Mouse (Mus musculus) hindbrain, postnatal 0 days (tissue): Measurements from ENCODE around the gene Cpsf4l. TPM values are rescaled to one million over a fixed set of nuclear protein-coding genes. Genes with fewer than 3 reads are reported as not detected.

ENCODE experiments used
- ATAC-seq: fragments of 200-750 bp; cut with Nextera tagmentation; 2 replicates; pipeline ENCODE4 v1.8.0; 2017; ENCODE audit warnings: mild to moderate bottlenecking, moderate TSS enrichment, moderate library complexity
- DNase-seq: peaks from one replicate; pipeline ENCODE4 v3.0.0-alpha.2; 2015; ENCODE audit warnings: low spot score
- H3K27ac ChIP-seq: fragments of 300-500 bp; sonication (generic); 2 replicates; pipeline ENCODE4 v1.5.1; 2014; ENCODE audit warnings: mild to moderate bottlenecking
- H3K27me3 ChIP-seq: fragments of 300-500 bp; sonication (generic); 2 replicates; pipeline ENCODE4 v1.6.1; 2014; ENCODE audit warnings: low read length, mixed read lengths; ENCODE audit not compliant: insufficient read depth
- H3K36me3 ChIP-seq: fragments of 300-500 bp; sonication (generic); 2 replicates; pipeline ENCODE4 v1.6.1; 2014; ENCODE audit warnings: low read length, mixed read lengths; ENCODE audit not compliant: insufficient read depth
- H3K4me1 ChIP-seq: fragments of 300-500 bp; sonication (generic); 2 replicates; pipeline ENCODE4 v1.6.1; 2014; ENCODE audit warnings: antibody characterized with exemption, low read length, mixed read lengths; ENCODE audit not compliant: insufficient read depth
- H3K4me2 ChIP-seq: fragments of 300-500 bp; sonication (generic); 2 replicates; pipeline ENCODE4 v1.6.1; 2014; ENCODE audit warnings: low read depth, mild to moderate bottlenecking, low read length, moderate library complexity, mixed read lengths
- H3K4me3 ChIP-seq: fragments of 300-500 bp; sonication (generic); 2 replicates; pipeline ENCODE4 v1.5.1; 2014; ENCODE audit warnings: low read length
- H3K9ac ChIP-seq: fragments of 300-500 bp; sonication (generic); replicated peaks from 2 replicates; pipeline ENCODE4 v1.6.1; 2014; ENCODE audit warnings: mild to moderate bottlenecking, low read length, moderate library complexity, mixed read lengths
- H3K9me3 ChIP-seq: fragments of 300-500 bp; sonication (generic); 2 replicates; pipeline ENCODE4 v1.6.1; 2016; ENCODE audit warnings: low read length, mixed read lengths
- CTCF ChIP-seq: IDR thresholded peaks from 2 replicates; pipeline ENCODE4 v1.5.1; 2016; ENCODE audit warnings: antibody characterized with exemption, control low read depth, low read depth
- WGBS: fragments of 180-500 bp; shearing (Covaris S2); extraction: QIAGEN DNeasy Blood & Tissue Kit; methylation state at CpG from one replicate; pipeline ENCODE4 v1.1.7; 2014; 5-methylcytosine and 5-hydroxymethylcytosine counted together
- polyA plus RNA-seq: library from polyadenylated mRNA; unstranded; fragments of >200 nt; fragmentation: Nextera tagmentation; extraction: Ambion mirVana; gene quantifications from 2 replicates; pipeline ENCODE4 v1.2.1, GENCODE M21; 2015
- total RNA-seq: library from RNA; depleted of rRNA; stranded (reverse); fragments of >200 nt; gene quantifications from 2 replicates; pipeline ENCODE4 v1.2.3, GENCODE M21; 2014; rRNA removed

Gene Cpsf4l
- total RNA-seq (not detected in 2 replicates), polyA plus RNA-seq (0.19 and 0.25 TPM in 2 replicates)

GRCm38 (mm10) chr11:113709731-113710256 lies at the start of gene Cpsf4l:
Gene Cpsf4l (minus strand): TSS chr11:113710017.
- no peak for TF ChIP-seq CTCF
- Histone ChIP-seq H3K36me3 (no peaks in the 10 kb centered on the region), H3K4me3 (no peak within 1 kb of the TSS), H3K27me3 (no peaks in the 10 kb centered on the region), H3K4me2 (no peak within 1 kb of the TSS), H3K9ac (peak within 1 kb of the TSS; percentile 10; the same call in 1 of the 2 replicates), H3K9me3 (no peaks in the 10 kb centered on the region), H3K4me1 (peaks cover 11% of the 10 kb centered on the region), H3K27ac (peak within 1 kb of the TSS; percentile 32; the same call in 1 of the 2 replicates)
- ATAC-seq (peak; percentile 33; the same call in 1 of the 2 replicates), DNase-seq (no peak)
- WGBS, result 8% methylated on average over 11 of the region's 11 CpGs

GRCm38 (mm10) chr11:113758851-113759250 lies 49.0 kb upstream of the Cpsf4l start:
- Histone ChIP-seq H3K27ac (no peak overlapping the region), H3K27me3 (no peaks in the 10 kb centered on the region), H3K9ac (no peak overlapping the region), H3K9me3 (no peaks in the 10 kb centered on the region), H3K4me2 (no peak overlapping the region), H3K4me3 (no peak overlapping the region), H3K36me3 (no peaks in the 10 kb centered on the region), H3K4me1 (no peaks in the 10 kb centered on the region)
- DNase-seq, result no peak
- WGBS, result 92% methylated on average over 5 of the region's 5 CpGs
- TF ChIP-seq CTCF, result no peak
- no peak for ATAC-seq

- no peak for DNase-seq
- H3K9ac ChIP-seq, result no peak overlapping the region
- no peaks in the 10 kb centered on the region for H3K9me3 ChIP-seq
- H3K36me3 ChIP-seq, result no peaks in the 10 kb centered on the region
- peaks cover 5% of the 10 kb centered on the region; the same call in 1 of the 2 replicates for H3K4me1 ChIP-seq
- no peak overlapping the region for H3K4me2 ChIP-seq
- no peak overlapping the region for H3K4me3 ChIP-seq
- 91% methylated on average over 12 of the region's 12 CpGs for WGBS
- no peak for ATAC-seq
- TF ChIP-seq CTCF, result no peak
- no peak overlapping the region for H3K27ac ChIP-seq
- H3K27me3 ChIP-seq, result no peaks in the 10 kb centered on the region
Measured at GRCm38 (mm10) chr11:113756578-113756977, 46.8 kb upstream of the Cpsf4l start.

GRCm38 (mm10) chr11:113755878-113756277 lies 46.1 kb upstream of the Cpsf4l start:
- WGBS, result 93% methylated on average over 14 of the region's 14 CpGs
- no peaks in the 10 kb centered on the region for H3K36me3 ChIP-seq
- H3K4me3 ChIP-seq, result no peak overlapping the region
- H3K4me1 ChIP-seq, result peaks cover 5% of the 10 kb centered on the region; the same call in 1 of the 2 replicates
- DNase-seq, result no peak
- no peak overlapping the region for H3K27ac ChIP-seq
- no peaks in the 10 kb centered on the region for H3K27me3 ChIP-seq
- no peak for ATAC-seq
- H3K9me3 ChIP-seq, result no peaks in the 10 kb centered on the region
- no peak for TF ChIP-seq CTCF
- no peak overlapping the region for H3K9ac ChIP-seq
- no peak overlapping the region for H3K4me2 ChIP-seq

GRCm38 (mm10) chr11:113754845-113755244 lies 45.0 kb upstream of the Cpsf4l start:
- TF ChIP-seq CTCF, result no peak
- Histone ChIP-seq H3K4me3 (no peak overlapping the region), H3K9ac (no peak overlapping the region), H3K4me1 (peaks cover 9% of the 10 kb centered on the region; the same call in 1 of the 2 replicates), H3K9me3 (no peaks in the 10 kb centered on the region), H3K27me3 (no peaks in the 10 kb centered on the region), H3K4me2 (no peak overlapping the region), H3K36me3 (no peaks in the 10 kb centered on the region), H3K27ac (no peak overlapping the region)
- no peak for ATAC-seq
- DNase-seq, result no peak
- WGBS, result 57% methylated on average over 9 of the region's 9 CpGs

- no peak overlapping the region for H3K9ac ChIP-seq
- peaks cover 28% of the 10 kb centered on the region for H3K4me1 ChIP-seq
- H3K4me2 ChIP-seq, result peak overlapping the region; percentile 89; the same call in 1 of the 2 replicates
- no peak overlapping the region for H3K4me3 ChIP-seq
- no peak overlapping the region for H3K27ac ChIP-seq
- no peaks in the 10 kb centered on the region for H3K9me3 ChIP-seq
- H3K27me3 ChIP-seq, result no peaks in the 10 kb centered on the region
- TF ChIP-seq CTCF, result no peak
- ATAC-seq, result no peak
- no peaks in the 10 kb centered on the region for H3K36me3 ChIP-seq
- DNase-seq, result no peak
- 96% methylated on average over 10 of the region's 10 CpGs for WGBS
Measured at GRCm38 (mm10) chr11:113752685-113753430, 43.0 kb upstream of the Cpsf4l start.
